Mouse (Mus musculus) inflammation-experienced regulatory T-cells, adult 6 months (primary cell): ENCODE data around the gene Klb. TPM values are rescaled to one million over a fixed set of nuclear protein-coding genes. Genes with fewer than 3 reads are reported as not detected.

ENCODE experiments used
- ATAC-seq: one replicate; pipeline ENCODE4 v1.8.0; 2017
- polyA plus RNA-seq, 3 experiments: library from polyadenylated mRNA; unstranded; fragments of 100-300 nt; shearing (Covaris generic); gene quantifications; one replicate each; pipeline ENCODE4 v1.2.1; 2017

Gene Klb
- polyA plus RNA-seq, 3 experiments from 2014 or later = not detected

GRCm38 (mm10) chr5:65385704-65386103 is 37.6 kb downstream of the Klb start:
- ATAC-seq = no peak

- ATAC-seq = no peak
These were observed 39.1 kb downstream of the Klb start for GRCm38 (mm10) chr5:65387008-65387867.

DNA sequence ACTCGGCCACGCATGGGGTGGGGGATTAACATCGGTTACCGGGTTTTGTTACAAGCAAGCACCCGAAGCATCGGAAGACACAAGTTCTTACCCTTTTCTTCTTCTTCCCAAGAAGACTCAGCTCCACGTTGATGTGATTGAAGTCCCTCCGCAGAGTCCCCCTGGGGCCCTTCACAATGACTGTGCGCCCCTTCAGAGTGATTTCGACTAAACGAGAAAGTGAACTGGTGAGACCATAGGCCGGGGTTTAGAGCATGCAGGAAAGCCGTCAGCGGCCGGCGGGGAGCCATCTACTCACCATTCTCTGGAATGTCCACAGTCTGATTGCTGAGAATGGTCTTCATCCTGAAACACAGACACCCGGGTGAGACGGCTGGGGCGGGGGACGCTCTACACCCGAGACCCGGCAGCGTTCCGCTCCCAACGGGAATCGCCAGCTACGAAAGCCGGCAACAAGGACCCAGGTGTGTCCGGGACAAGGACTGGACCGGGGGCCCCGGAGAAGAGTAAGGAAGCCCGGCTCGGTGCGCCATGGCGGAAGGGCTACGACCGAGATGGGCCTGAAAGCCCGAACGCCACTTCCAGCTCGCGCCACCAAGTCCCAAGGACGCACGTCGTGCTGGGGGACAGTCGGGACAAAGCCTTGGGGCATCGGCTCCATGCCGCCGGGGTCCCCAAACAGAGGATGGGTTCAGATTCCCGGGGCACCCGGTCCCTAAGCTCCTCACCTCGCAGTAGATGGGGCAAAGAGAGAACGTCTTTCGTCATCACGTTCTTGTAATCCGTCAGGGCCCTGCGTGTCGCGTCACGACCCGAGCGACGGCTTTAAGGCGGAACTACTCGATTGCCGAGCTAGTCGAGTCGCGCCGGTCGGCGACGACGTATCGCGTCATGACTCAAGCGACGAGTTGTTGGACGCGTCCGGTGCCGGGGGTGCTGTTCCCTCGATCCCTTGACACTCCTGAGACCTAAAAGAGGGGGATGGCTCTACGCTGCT is 42.8 kb downstream of the Klb start, which contains the start of the genes Rpl9 and Lias:
Gene Rpl9 (minus strand): TSS at position 797 of the 997 bp plus-strand sequence.
Gene Lias (plus strand): TSS at position 850 of the 997 bp plus-strand sequence.
- peak; percentile 97 for ATAC-seq

GRCm38 (mm10) chr5:65391753-65392152 is 43.6 kb downstream of the Klb start:
- ATAC-seq = peak; percentile 14

- ATAC-seq = no peak
These were observed 46.3 kb downstream of the Klb start for GRCm38 (mm10) chr5:65394425-65394824.

GRCm38 (mm10) chr5:65401251-65401994 is 53.3 kb downstream of the Klb start:
- ATAC-seq = peak; percentile 70

GRCm38 (mm10) chr5:65407989-65408388 is 59.9 kb downstream of the Klb start:
- ATAC-seq = no peak

- no peak for ATAC-seq
These were observed 67.7 kb downstream of the Klb start for GRCm38 (mm10) chr5:65415653-65416458.

- no peak for ATAC-seq
These were observed 71.0 kb downstream of the Klb start for GRCm38 (mm10) chr5:65419136-65419535.

DNA sequence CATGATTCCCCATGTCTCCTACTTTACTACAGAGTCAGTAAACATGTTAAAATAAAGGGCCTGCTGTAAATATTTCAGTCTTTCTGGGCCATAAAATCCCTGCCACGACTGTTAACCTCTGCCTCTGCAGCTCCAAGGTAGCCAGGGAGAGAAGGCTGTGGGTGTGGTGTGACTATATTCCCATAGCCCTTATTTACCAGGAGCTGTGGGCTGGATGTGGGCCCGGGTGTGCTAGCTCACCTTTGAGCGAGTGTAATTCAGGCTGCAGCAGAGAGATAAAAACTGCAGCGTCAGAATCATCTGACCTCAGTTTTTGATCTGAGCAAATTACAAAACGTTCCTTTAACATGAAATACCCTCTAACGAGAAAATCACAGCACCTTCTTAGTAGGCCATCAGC is 72.7 kb downstream of the Klb start:
- no peak for ATAC-seq

- no peak for ATAC-seq
These were observed 74.7 kb downstream of the Klb start for GRCm38 (mm10) chr5:65422803-65423202.

DNA sequence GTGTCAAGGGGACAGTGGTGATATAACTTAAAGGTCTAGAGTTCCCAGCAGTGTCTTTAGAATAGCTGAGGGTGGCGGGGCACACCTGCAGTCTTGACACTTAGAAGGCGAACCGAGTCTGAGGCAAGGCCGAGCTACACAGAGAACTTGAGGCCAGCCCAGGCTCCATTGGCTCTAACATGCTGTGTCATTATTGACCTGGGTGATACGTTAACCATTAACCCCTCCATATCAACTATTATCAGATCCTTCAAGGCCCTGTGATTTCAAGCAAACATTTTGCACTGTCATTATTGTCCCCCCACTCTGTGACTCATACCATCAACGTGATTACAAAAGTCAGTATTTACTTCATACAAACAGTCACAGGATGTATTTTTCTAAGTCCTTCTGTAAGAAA is 76.1 kb downstream of the Klb start:
- ATAC-seq = no peak

- ATAC-seq = no peak
These were observed 77.1 kb downstream of the Klb start for GRCm38 (mm10) chr5:65425251-65425650.

DNA sequence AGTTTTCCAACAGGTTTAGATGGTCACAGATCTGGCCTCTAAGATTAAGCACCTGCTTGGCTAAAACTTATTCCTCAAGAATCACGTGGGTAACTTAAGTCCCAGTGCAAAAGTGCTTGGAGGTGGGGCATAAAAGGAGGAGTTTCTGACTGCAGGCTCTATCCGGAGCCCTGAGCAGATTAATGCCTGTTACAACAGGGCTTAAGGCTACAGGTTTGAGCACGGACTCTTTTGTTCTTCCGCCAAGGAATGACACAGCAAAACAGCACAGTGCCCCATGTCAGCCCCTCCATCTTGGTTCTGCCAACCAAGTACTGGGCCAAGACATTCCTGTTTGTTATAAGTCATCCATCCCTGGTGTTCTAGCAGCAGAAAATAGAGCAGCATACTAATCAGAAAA is 80.2 kb downstream of the Klb start:
- ATAC-seq = no peak

DNA sequence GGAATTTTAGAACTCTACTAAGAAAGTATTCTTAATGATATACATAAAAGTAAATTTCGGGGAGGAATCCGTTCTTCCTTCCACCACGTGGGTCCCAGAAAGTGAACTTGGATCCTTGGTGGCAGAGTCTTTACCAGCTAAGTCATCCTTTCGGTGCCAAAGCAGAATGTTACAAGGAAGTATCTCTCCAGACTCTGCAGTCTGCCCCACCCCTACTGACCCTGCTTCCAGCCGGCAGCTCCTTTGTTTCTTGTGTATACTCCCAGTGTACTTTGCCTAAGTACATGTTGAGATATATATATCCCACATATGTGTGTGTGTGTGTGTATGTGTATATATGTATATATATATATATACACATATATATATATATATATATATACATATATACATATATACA is 81.3 kb downstream of the Klb start:
- ATAC-seq = no peak

Other genes with a start within 250 kb of the Klb start
- 1 to 10 TPM; 4.0 to 9.7 (median 9.1) TPM for gene Klhl5, start 240.8 kb upstream of the Klb start, polyA plus RNA-seq
- 1 to 10 TPM; 2.0 to 6.5 (median 3.3) TPM for gene Wdr19, start 148.6 kb upstream of the Klb start, polyA plus RNA-seq
- gene Rfc1, start 12.6 kb upstream of the Klb start, polyA plus RNA-seq = 10 to 100 TPM; 77.3 to 88.0 (median 80.4) TPM
- gene Rpl9, start 43.1 kb downstream of the Klb start, polyA plus RNA-seq = 1,000 to 10,000 TPM; 1,645 to 3,067 (median 2,326) TPM
- 10 to 100 TPM; 33.8 to 46.6 (median 38.1) TPM for gene Lias, start 43.2 kb downstream of the Klb start, polyA plus RNA-seq
- 10 to 100 TPM; 15.4 to 16.6 (median 15.8) TPM for gene Ugdh, start 87.6 kb downstream of the Klb start, polyA plus RNA-seq
- not detected for gene Gm43552, start 144.5 kb downstream of the Klb start, polyA plus RNA-seq
- gene Smim14, start 188.9 kb downstream of the Klb start, polyA plus RNA-seq = 100 to 1,000 TPM in 2 of 3 experiments, 10 to 100 TPM in 1; 54.0 to 162 (median 147) TPM
- gene Ube2k, start 188.9 kb downstream of the Klb start, polyA plus RNA-seq = 100 to 1,000 TPM in 2 of 3 experiments, 10 to 100 TPM in 1; 97.7 to 133 (median 119) TPM